Mouse (Mus musculus) midbrain, embryonic 10.5 days (tissue): Measurements from ENCODE around the gene Bid. TPM values are rescaled to one million over a fixed set of nuclear protein-coding genes. Genes with fewer than 3 reads are reported as not detected.
"Not testable (repeated sequence)": the region's sequence is repeated elsewhere in the genome, so short reads cannot be mapped to it uniquely, and the experiment has no call there.

Experiments used
- DNase-seq: peaks from one replicate; pipeline ENCODE4 v3.0.0-alpha.2; 2017; ENCODE audit warnings: low spot score
- H3K27ac ChIP-seq: fragments of 300-500 bp; sonication (generic); replicated peaks from 2 replicates; pipeline ENCODE4 v1.5.1; 2016; ENCODE audit warnings: mild to moderate bottlenecking
- H3K27me3 ChIP-seq: fragments of 300-500 bp; sonication (generic); 2 replicates; pipeline ENCODE4 v1.6.1; 2016; ENCODE audit warnings: low read depth, mild to moderate bottlenecking; ENCODE audit not compliant: poor library complexity, severe bottlenecking
- H3K36me3 ChIP-seq: fragments of 300-500 bp; sonication (generic); 2 replicates; pipeline ENCODE4 v1.6.1; 2016; ENCODE audit warnings: mild to moderate bottlenecking, moderate library complexity
- H3K4me1 ChIP-seq: fragments of 300-500 bp; sonication (generic); 2 replicates; pipeline ENCODE4 v1.6.1; 2016
- H3K4me3 ChIP-seq: fragments of 300-500 bp; sonication (generic); 2 replicates; pipeline ENCODE4 v1.5.1; 2016; ENCODE audit warnings: mild to moderate bottlenecking, moderate library complexity
- H3K9me3 ChIP-seq: fragments of 300-500 bp; sonication (generic); replicated peaks from 2 replicates; pipeline ENCODE4 v1.6.1; 2016; ENCODE audit warnings: mild to moderate bottlenecking
- WGBS: fragments of 180-500 bp; shearing (Covaris S2); methylation state at CpG from one replicate; pipeline ENCODE4 v1.1.7; 2016; 5-methylcytosine and 5-hydroxymethylcytosine counted together
- polyA plus RNA-seq: library from polyadenylated mRNA; unstranded; fragments of >200 nt; fragmentation: Nextera tagmentation; extraction: Ambion mirVana; gene quantifications from 2 replicates; pipeline ENCODE4 v1.2.1, GENCODE M21; 2016

Bid gene
- polyA plus RNA-seq, 1 experiment from 2014 or later, result 16.6 TPM

DNA sequence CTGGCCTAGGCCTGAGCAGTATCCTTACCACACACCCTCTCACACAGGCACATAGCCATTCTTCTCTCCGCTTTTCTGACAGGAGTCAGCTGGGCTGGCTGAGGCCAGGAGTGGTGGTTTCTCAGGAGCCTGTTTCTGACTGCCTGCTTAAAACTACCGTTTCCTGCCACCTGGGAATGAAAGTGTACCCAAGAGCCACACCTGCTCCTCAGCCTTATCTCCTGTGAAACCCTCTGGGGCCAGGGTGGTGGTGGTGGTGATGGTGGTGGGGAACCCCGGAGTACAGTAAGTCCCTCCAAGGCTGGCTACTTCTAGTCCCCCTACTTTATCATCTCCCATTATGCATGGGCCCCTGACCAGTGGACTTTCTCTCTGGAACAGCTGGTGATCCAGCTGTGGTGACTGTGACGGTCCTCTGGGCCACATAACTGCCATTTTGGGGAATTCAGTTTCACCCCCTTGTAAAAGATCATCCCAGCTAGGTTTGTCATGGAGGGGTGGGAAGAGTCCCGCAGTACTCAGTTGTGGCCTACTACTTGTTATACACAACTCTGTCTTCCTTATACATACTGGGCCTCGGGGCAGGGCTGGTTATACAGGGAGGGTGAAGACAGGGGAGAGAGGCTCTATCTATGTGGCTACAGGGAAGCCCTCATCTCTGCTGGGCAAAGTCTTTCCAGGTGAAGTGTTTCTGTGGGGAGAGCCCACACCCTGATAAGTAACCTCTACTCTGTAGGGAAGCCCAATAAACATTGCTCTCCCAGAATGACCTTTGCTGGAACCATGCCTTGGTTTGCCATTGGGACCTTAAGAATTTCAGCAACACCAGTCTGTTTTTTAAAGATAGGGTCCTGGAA is 14.0 kb upstream of the Bid start:
- H3K4me3 ChIP-seq, result no peak overlapping the region
- H3K27ac ChIP-seq, result no peak overlapping the region
- no peaks in the 10 kb centered on the region for H3K4me1 ChIP-seq
- WGBS, result 88% methylated on average over 6 of the region's 6 CpGs
- DNase-seq, result no peak
- H3K9me3 ChIP-seq, result no peaks in the 10 kb centered on the region
- H3K36me3 ChIP-seq, result peaks cover 28% of the 10 kb centered on the region
- H3K27me3 ChIP-seq, result no peaks in the 10 kb centered on the region

DNA sequence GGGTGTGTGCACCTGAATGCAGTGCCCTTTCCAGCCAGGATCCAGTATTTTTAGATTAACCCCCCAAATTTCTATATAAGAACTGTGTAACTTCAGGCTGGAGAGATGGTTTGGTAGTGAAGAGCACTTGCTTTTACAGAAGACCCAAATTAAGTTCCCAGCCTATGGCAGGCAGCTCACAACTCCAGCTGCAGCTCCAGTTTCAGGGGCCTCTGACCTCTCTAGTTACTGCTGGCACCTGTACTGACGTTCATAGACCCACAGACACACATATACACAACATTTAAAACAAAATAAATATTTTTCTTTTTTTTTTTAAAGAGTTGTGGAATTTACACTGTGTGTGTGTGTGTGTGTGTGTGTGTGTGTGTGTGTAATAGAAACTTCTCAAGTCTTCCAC is 12.8 kb upstream of the Bid start:
- H3K27me3 ChIP-seq, result no peaks in the 10 kb centered on the region
- H3K4me1 ChIP-seq, result no peaks in the 10 kb centered on the region
- WGBS, result 69% methylated on average over 1 of the region's 1 CpGs
- no peak overlapping the region for H3K4me3 ChIP-seq
- no peak overlapping the region for H3K27ac ChIP-seq
- peaks cover 23% of the 10 kb centered on the region for H3K36me3 ChIP-seq
- no peak for DNase-seq
- H3K9me3 ChIP-seq, result no peaks in the 10 kb centered on the region

DNA sequence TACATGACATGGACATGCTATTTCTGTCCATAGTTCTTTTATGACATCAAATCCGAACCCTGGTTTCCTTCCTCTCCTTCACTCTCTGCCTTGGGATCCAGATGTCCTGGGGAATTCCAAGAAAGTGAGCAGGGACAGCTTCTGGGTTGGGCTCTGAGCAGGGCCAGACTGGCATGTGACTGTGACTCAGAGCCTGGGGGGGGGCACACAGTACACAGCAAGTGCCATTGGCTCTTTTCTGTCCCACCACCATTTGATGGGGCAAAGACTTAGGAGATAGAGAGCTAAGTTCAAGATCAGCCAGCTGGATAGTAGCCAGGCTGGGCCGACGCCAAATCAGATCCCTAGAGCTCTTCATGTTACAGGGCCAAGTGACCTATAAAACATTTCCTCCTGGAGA is 11.1 kb upstream of the Bid start:
- Histone ChIP-seq H3K9me3 (no peaks in the 10 kb centered on the region), H3K27me3 (no peaks in the 10 kb centered on the region), H3K27ac (no peak overlapping the region), H3K4me3 (no peak overlapping the region), H3K36me3 (peaks cover 11% of the 10 kb centered on the region), H3K4me1 (no peaks in the 10 kb centered on the region)
- no peak for DNase-seq
- 86% methylated on average over 3 of the region's 3 CpGs for WGBS

DNA sequence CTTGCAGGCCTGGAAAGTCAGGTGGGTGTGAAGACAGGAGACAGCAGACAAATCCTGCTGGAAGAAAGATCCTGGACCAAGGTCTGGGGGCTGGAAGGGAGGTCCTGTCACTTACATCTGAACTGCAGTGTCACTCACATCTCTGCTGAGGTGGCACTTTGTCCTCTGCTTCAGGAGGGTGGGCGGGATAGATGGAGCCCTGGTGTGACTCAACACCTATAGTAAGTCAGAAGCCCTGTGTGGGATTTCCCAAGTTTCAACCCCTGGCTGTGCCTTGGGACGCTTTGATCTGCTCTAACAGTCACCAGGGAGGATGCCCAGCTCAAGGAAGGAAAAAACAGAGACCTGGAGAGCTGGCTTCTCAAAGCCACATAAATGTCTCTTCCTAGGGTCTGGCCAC is 10.2 kb upstream of the Bid start:
- H3K4me1 ChIP-seq, result no peaks in the 10 kb centered on the region
- peaks cover 2% of the 10 kb centered on the region for H3K36me3 ChIP-seq
- no peak for DNase-seq
- no peaks in the 10 kb centered on the region for H3K9me3 ChIP-seq
- H3K27me3 ChIP-seq, result no peaks in the 10 kb centered on the region
- 59% methylated on average over 2 of the region's 2 CpGs for WGBS
- no peak overlapping the region for H3K27ac ChIP-seq
- H3K4me3 ChIP-seq, result no peak overlapping the region

DNA sequence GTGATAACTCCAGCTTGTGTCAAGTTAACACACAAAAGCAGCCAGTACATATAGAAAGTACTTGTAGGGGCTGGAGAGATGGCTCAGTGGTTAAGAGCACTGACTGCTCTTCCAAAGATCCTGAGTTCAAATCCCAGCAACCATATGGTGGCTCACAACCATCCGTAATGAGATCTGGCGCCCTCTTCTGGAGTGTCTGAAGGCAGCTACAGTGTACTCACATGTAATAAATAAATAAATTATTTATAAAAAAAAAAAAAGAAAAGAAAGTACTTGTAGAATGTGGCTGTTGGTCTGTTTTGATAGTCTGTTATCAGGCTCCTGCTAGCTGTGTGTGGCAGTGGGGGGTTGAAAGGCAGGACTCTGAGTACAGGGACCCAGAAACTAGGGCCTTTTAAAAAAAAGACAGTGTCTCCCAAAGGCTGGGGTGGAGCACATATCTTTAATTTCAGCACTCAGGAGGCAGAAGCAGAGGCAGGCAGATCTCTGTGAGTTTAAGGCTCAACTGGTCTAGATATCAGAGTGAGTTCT is 8.2 kb upstream of the Bid start:
- not testable (repeated sequence) for H3K27me3 ChIP-seq, H3K27ac ChIP-seq, H3K4me1 ChIP-seq, H3K4me3 ChIP-seq, DNase-seq, H3K9me3 ChIP-seq, H3K36me3 ChIP-seq
- WGBS, result 62% methylated on average over 2 of the region's 2 CpGs

DNA sequence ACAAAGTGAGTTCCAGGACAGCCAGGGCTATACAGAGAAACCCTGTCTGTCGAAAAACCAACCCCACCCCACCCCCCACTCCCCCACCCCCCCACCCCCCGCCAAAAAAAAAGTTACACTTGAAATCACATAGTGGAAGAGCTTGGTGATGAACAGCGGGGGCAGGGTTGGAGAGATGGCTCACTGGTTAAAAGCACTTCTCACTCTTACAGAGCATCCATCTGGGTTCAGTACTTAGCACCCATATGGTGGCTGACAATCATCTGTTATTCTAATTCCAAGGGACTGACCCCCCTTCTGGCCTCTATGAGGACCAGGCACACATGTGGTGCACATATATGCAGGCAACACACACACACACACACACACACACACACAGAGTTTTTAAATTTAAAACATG is 1.3 kb upstream of the Bid start:
- H3K27ac ChIP-seq, result no peak overlapping the region
- 69% methylated on average over 3 of the region's 3 CpGs for WGBS
- no peak for DNase-seq

DNA sequence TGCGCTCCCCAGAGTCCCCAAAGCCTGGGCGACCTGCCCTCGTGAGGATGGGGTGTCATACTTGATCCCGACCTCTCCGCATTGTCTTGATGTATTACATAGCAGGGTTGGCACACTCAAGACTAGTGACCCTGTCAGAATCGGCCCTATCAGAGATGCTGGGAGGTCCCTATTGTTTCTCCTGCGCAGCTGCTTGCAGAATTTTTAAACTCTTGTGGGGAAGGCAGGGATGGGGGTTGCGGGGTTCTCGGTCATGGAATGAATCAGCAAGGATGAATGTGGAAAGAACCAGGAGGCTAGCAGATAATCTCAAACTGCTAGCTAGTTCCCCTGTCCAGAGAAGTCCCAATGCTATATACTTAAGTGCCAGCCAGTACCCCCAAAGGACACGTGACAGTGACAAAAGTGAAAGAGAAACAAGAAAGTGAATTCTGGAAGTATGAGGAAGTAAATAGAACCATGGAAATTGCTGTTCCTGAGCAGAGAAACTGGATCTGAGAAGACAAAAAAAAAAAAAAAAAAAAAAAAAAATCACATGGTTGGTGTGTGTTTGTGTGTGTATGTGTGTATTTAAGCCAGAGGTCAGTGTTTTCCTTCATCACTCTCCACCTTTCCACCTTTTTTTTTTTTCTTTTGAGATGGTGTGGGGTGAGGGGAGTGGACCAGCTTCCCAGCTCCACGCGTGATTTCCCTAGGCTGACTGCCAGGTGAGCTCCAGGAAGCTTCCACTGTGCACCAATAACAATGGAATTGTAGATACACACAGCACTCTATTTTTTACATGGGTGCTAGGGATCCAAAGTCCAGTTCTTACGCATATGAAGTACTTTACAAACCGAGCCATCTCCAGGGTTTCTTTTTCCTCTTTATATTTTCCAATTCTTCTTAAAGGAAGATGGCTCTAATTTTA is 574 bp upstream of the Bid start:
- not testable (repeated sequence) for H3K36me3 ChIP-seq, H3K9me3 ChIP-seq, DNase-seq
- peak overlapping the region; percentile 72 for H3K4me3 ChIP-seq
- peaks cover 20% of the 10 kb centered on the region for H3K27me3 ChIP-seq
- peak overlapping the region; percentile 72 for H3K27ac ChIP-seq
- WGBS, result 29% methylated on average over 13 of the region's 14 CpGs
- H3K4me1 ChIP-seq, result peaks cover 17% of the 10 kb centered on the region

More for the DNA sequence above, 1.3 kb upstream of the Bid start:
- no peaks in the 10 kb centered on the region; the same call in 1 of the 2 replicates for H3K9me3 ChIP-seq
- peaks cover 17% of the 10 kb centered on the region for H3K4me1 ChIP-seq
- no peak overlapping the region for H3K4me3 ChIP-seq
- H3K36me3 ChIP-seq, result no peaks in the 10 kb centered on the region
- peaks cover 20% of the 10 kb centered on the region for H3K27me3 ChIP-seq

DNA sequence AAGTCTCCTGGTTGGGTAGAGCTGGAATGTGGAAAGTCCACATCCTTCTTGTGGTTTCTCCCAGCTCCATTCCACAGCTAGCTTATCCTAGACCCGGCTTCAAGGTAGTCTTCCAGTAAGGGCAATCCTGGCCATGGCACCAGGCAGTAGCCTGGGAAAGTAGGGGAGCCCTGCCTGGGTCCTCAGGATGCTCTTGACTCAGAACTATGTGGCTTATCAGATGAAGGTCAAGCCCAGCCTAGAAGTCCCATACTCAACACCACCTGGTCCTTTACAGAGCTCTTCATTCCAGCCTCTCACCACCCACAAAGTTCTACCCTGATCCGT is 1.0 kb downstream of the Bid start:
- Histone ChIP-seq H3K36me3 (no peaks in the 10 kb centered on the region), H3K9me3 (no peaks in the 10 kb centered on the region), H3K4me1 (peaks cover 19% of the 10 kb centered on the region), H3K4me3 (peak overlapping the region; percentile 72), H3K27me3 (peaks cover 20% of the 10 kb centered on the region), H3K27ac (no peak overlapping the region)
- no peak for DNase-seq
- WGBS, result 30% methylated on average over 2 of the region's 2 CpGs

DNA sequence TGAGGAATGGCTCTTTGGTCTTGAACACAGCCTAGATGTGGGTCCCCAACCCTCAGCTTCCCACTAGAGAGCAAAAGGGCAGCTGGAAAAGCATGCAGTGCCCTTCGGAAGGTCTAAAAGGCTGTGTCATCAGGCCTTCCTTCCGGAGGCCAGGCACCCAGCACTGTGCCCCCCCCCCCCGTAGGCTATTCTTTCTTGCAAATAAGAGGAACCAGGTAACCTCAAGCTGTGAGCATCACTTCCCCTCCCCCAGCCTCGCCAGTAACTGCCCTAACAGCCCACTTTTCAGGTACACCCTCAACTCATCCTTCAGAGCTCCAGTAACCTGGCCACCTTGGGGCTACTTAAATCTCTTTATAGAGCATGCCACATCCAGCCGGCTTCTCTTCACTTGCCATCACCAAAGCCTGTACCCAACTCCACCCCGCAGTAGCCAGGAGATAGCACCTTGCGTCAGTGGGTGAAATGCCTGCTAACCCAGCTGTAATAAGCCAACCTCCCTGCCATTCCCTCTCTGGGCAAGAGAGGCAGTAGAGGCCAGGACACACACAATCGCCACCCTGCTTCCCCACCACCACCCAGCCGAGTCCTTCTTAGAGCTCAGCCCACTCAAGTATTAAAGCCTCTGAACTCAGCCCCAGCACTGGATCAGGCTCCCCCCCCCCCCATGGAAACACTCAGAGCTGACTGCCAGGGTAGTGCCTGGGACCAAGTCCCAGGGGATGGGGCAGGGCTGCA is 1.6 kb downstream of the Bid start:
- Histone ChIP-seq H3K27me3 (peaks cover 20% of the 10 kb centered on the region), H3K9me3 (no peaks in the 10 kb centered on the region), H3K36me3 (no peaks in the 10 kb centered on the region), H3K27ac (no peak overlapping the region), H3K4me1 (peaks cover 19% of the 10 kb centered on the region), H3K4me3 (no peak overlapping the region)
- DNase-seq, result peak; percentile 22
- WGBS, result 44% methylated on average over 9 of the region's 9 CpGs

DNA sequence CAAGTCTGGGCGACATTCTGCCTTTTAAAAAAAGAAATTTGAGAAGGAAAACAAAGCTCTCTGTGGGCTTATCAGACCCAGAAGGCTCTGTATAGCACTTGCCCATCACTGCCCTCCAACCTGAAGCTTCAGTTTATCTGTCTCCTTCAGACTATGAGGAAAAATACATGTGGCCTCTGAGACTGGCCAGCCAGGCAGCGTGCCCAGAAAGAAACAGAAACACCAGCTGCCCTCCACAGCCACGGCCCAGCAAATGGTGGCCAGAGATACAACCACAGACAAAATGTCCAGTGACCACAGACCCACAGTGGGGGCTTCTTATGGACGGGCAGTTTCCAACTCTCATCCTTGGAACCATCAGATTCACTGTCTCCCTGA is 2.1 kb downstream of the Bid start:
- no peak for DNase-seq
- Histone ChIP-seq H3K36me3 (no peaks in the 10 kb centered on the region), H3K4me1 (peaks cover 19% of the 10 kb centered on the region), H3K4me3 (no peak overlapping the region), H3K27ac (no peak overlapping the region), H3K9me3 (no peaks in the 10 kb centered on the region), H3K27me3 (peaks cover 20% of the 10 kb centered on the region)
- 89% methylated on average over 4 of the region's 4 CpGs for WGBS

DNA sequence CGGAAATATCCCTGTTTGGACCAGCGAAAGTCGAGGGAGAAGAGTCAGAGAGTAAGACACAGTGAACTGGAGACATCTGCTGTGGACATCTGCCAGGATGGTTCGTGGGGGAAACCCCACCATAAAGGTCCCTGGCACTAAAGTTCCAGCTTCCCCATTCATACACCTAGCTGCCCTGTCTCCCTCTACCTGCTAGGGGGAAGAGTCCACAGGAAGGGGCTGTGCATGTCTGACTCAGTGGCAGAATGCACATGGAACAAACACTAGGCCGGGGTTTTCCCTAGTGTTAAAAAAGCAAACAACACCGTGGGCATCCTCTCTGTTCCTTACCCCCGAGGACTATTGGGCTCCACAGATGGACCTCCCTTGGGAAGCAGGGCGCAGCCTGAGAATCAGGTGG is 2.9 kb downstream of the Bid start:
- Histone ChIP-seq H3K9me3 (no peaks in the 10 kb centered on the region), H3K27me3 (peaks cover 20% of the 10 kb centered on the region), H3K4me3 (no peak overlapping the region), H3K27ac (no peak overlapping the region), H3K4me1 (peaks cover 19% of the 10 kb centered on the region), H3K36me3 (no peaks in the 10 kb centered on the region)
- 82% methylated on average over 8 of the region's 8 CpGs for WGBS
- DNase-seq, result no peak

DNA sequence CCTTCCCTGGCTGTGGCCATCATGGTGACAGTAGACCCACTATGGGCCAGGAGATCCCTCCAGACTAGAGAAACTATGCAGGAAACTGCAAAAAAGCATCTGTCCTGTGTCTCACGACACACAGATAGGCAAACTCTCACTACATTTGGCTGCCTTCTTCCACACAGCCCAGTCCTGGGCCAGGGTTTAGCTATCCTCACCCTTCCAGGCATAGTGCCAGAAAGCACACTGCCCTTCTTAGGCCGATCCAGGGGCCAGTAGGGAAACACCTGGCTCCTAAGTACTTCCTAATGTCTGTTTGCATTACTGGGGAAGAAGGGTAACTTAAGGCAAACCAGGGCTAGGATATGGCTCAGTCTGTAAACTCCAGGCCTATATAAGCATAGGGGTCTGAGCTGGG is 3.7 kb downstream of the Bid start:
- Histone ChIP-seq H3K36me3 (no peaks in the 10 kb centered on the region), H3K4me1 (peaks cover 19% of the 10 kb centered on the region), H3K4me3 (no peak overlapping the region), H3K27me3 (peaks cover 20% of the 10 kb centered on the region), H3K9me3 (no peaks in the 10 kb centered on the region), H3K27ac (no peak overlapping the region)
- whole genome bisulfite sequencing, result 84% methylated on average over 2 of the region's 2 CpGs
- no peak for DNase-seq
